In genomic region chr15:77764391-77765006, GRCm38 (mm10) we compare ENCODE assay signal across 10 mouse cellular contexts. TPM values are rescaled to one million over a fixed set of nuclear protein-coding genes. Genes with fewer than 3 reads are reported as not detected.
DNase-seq lines count a peak whose midpoint lies in the region; ATAC-seq and TF ChIP-seq lines count a peak whose summit lies in the region.
"Had no signal": no experiment of that assay in that cellular context is flagged by ENCODE, and none has a peak within 500 bp of the region (broad histone marks: within the 10 kb centered on the region; RNA-seq: fewer than 3 reads in every experiment).

No protein-coding gene starts in this region.

- no peak overlapping the region for H3K9ac ChIP-seq in midbrain, embryonic 14.5 days (replicated peaks; ENCODE audit: low read length)
- H3K9ac ChIP-seq in liver, embryonic 11.5 days (ENCODE audit: low read depth, low read length), result no peak overlapping the region
- H3K9ac ChIP-seq in forebrain, embryonic 11.5 days (ENCODE audit: low read length), result no peak overlapping the region
- H3K9ac ChIP-seq: liver, embryonic 15.5 days had no signal

- H3K9me3 ChIP-seq in midbrain, embryonic 14.5 days (ENCODE audit: control insufficient read depth, low read length), result no peaks in the 10 kb centered on the region
- H3K9me3 ChIP-seq in midbrain, embryonic 10.5 days (replicated peaks), result no peaks in the 10 kb centered on the region
- H3K9me3 ChIP-seq in liver, embryonic 11.5 days (ENCODE audit: control insufficient read depth, low read length), result no peaks in the 10 kb centered on the region
- no peaks in the 10 kb centered on the region for H3K9me3 ChIP-seq in forebrain, embryonic 11.5 days (ENCODE audit: control insufficient read depth, low read length)
- H3K9me3 ChIP-seq: liver, embryonic 15.5 days had no signal

- ATAC-seq in midbrain, embryonic 14.5 days (ENCODE audit: low FRiP score, low TSS enrichment), result no peak
- no peak for ATAC-seq in liver, embryonic 11.5 days (replicated peaks; ENCODE audit: low FRiP score)
- ATAC-seq in forebrain, embryonic 11.5 days (replicated peaks; ENCODE audit: low FRiP score), result no peak

- 88% methylated on average over 13 of the region's 13 CpGs for WGBS in midbrain, embryonic 14.5 days
- 92% methylated on average over 13 of the region's 13 CpGs for WGBS in midbrain, embryonic 10.5 days
- 73% methylated on average over 13 of the region's 13 CpGs for WGBS in small intestine, adult 2 months
- WGBS in liver, embryonic 11.5 days, result 85% methylated on average over 13 of the region's 13 CpGs
- WGBS in forebrain, embryonic 11.5 days, result 91% methylated on average over 13 of the region's 13 CpGs

- no peaks in the 10 kb centered on the region for H3K4me1 ChIP-seq in midbrain, embryonic 14.5 days (ENCODE audit: control insufficient read depth, insufficient read depth, low read length)
- no peaks in the 10 kb centered on the region for H3K4me1 ChIP-seq in midbrain, embryonic 10.5 days
- H3K4me1 ChIP-seq in small intestine, adult 2 months (ENCODE audit: control insufficient read depth, insufficient read depth, insufficient read length, low read length), result no peaks in the 10 kb centered on the region
- no peaks in the 10 kb centered on the region for H3K4me1 ChIP-seq in liver, embryonic 11.5 days (replicated peaks; ENCODE audit: control insufficient read depth, insufficient read depth, low read length)
- no peaks in the 10 kb centered on the region for H3K4me1 ChIP-seq in forebrain, embryonic 11.5 days (replicated peaks; ENCODE audit: control insufficient read depth, insufficient read depth, low read length)

- TF ChIP-seq POLR2A in small intestine, adult 2 months (IDR thresholded peaks at IDR 0.05; ENCODE audit: low read depth, low read length), result no peak

- peak; percentile 4 for DNase-seq in midbrain, embryonic 14.5 days
- DNase-seq in midbrain, embryonic 10.5 days (ENCODE audit: low spot score), result no peak
- peak; percentile 86 for DNase-seq in gastrocnemius, adult 2 months
- DNase-seq in kidney, adult 8-10 months, result peak; percentile 45 to 51
- DNase-seq in liver, embryonic 11.5 days (ENCODE audit: low spot score), result no peak
- no peak for DNase-seq in embryo, embryonic 9.5 days (ENCODE audit: extremely low spot score)
- no peak for DNase-seq in forebrain, embryonic 11.5 days (ENCODE audit: low spot score)

- no peak overlapping the region for H3K27ac ChIP-seq in midbrain, embryonic 14.5 days (replicated peaks; ENCODE audit: low read depth, low read length)
- H3K27ac ChIP-seq in midbrain, embryonic 10.5 days (replicated peaks), result no peak overlapping the region
- H3K27ac ChIP-seq in gastrocnemius, adult 2 months, result peak overlapping the region; percentile 80
- H3K27ac ChIP-seq in small intestine, adult 2 months (ENCODE audit: insufficient read depth, low read depth, low read length), result peak overlapping the region; percentile 31
- no peak overlapping the region for H3K27ac ChIP-seq in liver, embryonic 11.5 days (ENCODE audit: low read depth, low read length)
- H3K27ac ChIP-seq in forebrain, embryonic 11.5 days (ENCODE audit: low read depth, low read length), result no peak overlapping the region
- H3K27ac ChIP-seq: liver, embryonic 15.5 days had no signal

- H3K4me2 ChIP-seq in midbrain, embryonic 14.5 days (ENCODE audit: low read length), result no peak overlapping the region
- H3K4me2 ChIP-seq in liver, embryonic 11.5 days, result no peak overlapping the region
- H3K4me2 ChIP-seq in forebrain, embryonic 11.5 days (ENCODE audit: low read depth, low read length, severe bottlenecking), result no peak overlapping the region
- H3K4me2 ChIP-seq: liver, embryonic 15.5 days had no signal

- no peak overlapping the region for H3K4me3 ChIP-seq in midbrain, embryonic 14.5 days (replicated peaks; ENCODE audit: low read depth, low read length)
- no peak overlapping the region for H3K4me3 ChIP-seq in midbrain, embryonic 10.5 days
- H3K4me3 ChIP-seq in gastrocnemius, adult 2 months, result peak overlapping the region; percentile 37
- H3K4me3 ChIP-seq in small intestine, adult 2 months (ENCODE audit: low read depth, low read length), result no peak overlapping the region
- no peak overlapping the region for H3K4me3 ChIP-seq in liver, embryonic 11.5 days (ENCODE audit: low read depth, low read length)
- no peak overlapping the region for H3K4me3 ChIP-seq in forebrain, embryonic 11.5 days (ENCODE audit: low read depth, low read length)
- H3K4me3 ChIP-seq: erythroblast, embryonic 14.5 days; liver, embryonic 15.5 days had no signal

- intact Hi-C loops in gastrocnemius, adult 2 months (cut with DNase I), result no loop called here

- H3K36me3 ChIP-seq in midbrain, embryonic 14.5 days (ENCODE audit: control insufficient read depth, insufficient read depth, low read length), result peaks cover 87% of the 10 kb centered on the region
- H3K36me3 ChIP-seq in midbrain, embryonic 10.5 days, result peaks cover 95% of the 10 kb centered on the region
- peaks cover 96% of the 10 kb centered on the region for H3K36me3 ChIP-seq in small intestine, adult 2 months (ENCODE audit: control insufficient read depth, insufficient read depth, low read length)
- H3K36me3 ChIP-seq in liver, embryonic 11.5 days (ENCODE audit: control insufficient read depth, insufficient read depth, low read length), result peaks cover 84% of the 10 kb centered on the region
- H3K36me3 ChIP-seq in forebrain, embryonic 11.5 days (ENCODE audit: control insufficient read depth, insufficient read depth, low read length), result no peaks in the 10 kb centered on the region; the same call in 1 of the 2 replicates

- TF ChIP-seq CTCF in gastrocnemius, adult 2 months (IDR thresholded peaks at IDR 0.05), result no peak
- no peak for TF ChIP-seq CTCF in small intestine, adult 2 months (IDR thresholded peaks at IDR 0.05; ENCODE audit: extremely low read depth, insufficient read length, insufficient replicate concordance, low read depth, low read length)

- H3K27me3 ChIP-seq in midbrain, embryonic 14.5 days (ENCODE audit: control insufficient read depth, insufficient read depth, low read length), result no peaks in the 10 kb centered on the region
- H3K27me3 ChIP-seq in midbrain, embryonic 10.5 days (ENCODE audit: low read depth, poor library complexity, severe bottlenecking), result no peaks in the 10 kb centered on the region
- no peaks in the 10 kb centered on the region for H3K27me3 ChIP-seq in small intestine, adult 2 months (ENCODE audit: control insufficient read depth, insufficient read depth, low read length)
- no peaks in the 10 kb centered on the region for H3K27me3 ChIP-seq in liver, embryonic 11.5 days (replicated peaks; ENCODE audit: control insufficient read depth, insufficient read depth, low read length)
- H3K27me3 ChIP-seq in forebrain, embryonic 11.5 days (ENCODE audit: control insufficient read depth, insufficient read depth, low read length), result no peaks in the 10 kb centered on the region
- H3K27me3 ChIP-seq: liver, embryonic 15.5 days had no signal

RNA-seq across cellular contexts. Expression of gene Apol8, which starts 7.7 kb away (rescaled TPM):
- polyA plus RNA-seq in midbrain, embryonic 14.5 days (2014; fragmentation: Nextera tagmentation; extraction: Ambion mirVana), result 0.11 TPM in 2 replicates
- polyA plus RNA-seq in midbrain, embryonic 10.5 days (2016; fragmentation: Nextera tagmentation; extraction: Ambion mirVana), result 0.07 and 0.12 TPM in 2 replicates
- total RNA-seq in gastrocnemius, adult 2 months (2021), result under 1 TPM; 0.08 to 0.31 TPM
- polyA plus RNA-seq in small intestine, adult 2 months (2012; rRNA removed), result 0.10 and 0.11 TPM in 2 replicates
- polyA plus RNA-seq in liver, embryonic 11.5 days (2014; fragmentation: Nextera tagmentation; extraction: Ambion mirVana), result 2.9 and 3.2 TPM in 2 replicates
- polyA plus RNA-seq in forebrain, embryonic 11.5 days (2014; fragmentation: Nextera tagmentation; extraction: Ambion mirVana), result 0.16 and 0.21 TPM in 2 replicates

RNA-seq across cellular contexts. Expression of gene Apol9b, which starts 35.7 kb away (rescaled TPM):
- not detected in 2 replicates for polyA plus RNA-seq in midbrain, embryonic 14.5 days (2014; fragmentation: Nextera tagmentation; extraction: Ambion mirVana)
- not detected in 2 replicates for polyA plus RNA-seq in midbrain, embryonic 10.5 days (2016; fragmentation: Nextera tagmentation; extraction: Ambion mirVana)
- total RNA-seq in gastrocnemius, adult 2 months (2021), result not detected
- 5.7 and 102 TPM in 2 replicates for polyA plus RNA-seq in small intestine, adult 2 months (2012; rRNA removed)
- not detected in 2 replicates for polyA plus RNA-seq in liver, embryonic 11.5 days (2014; fragmentation: Nextera tagmentation; extraction: Ambion mirVana)
- polyA plus RNA-seq in forebrain, embryonic 11.5 days (2014; fragmentation: Nextera tagmentation; extraction: Ambion mirVana), result not detected in 2 replicates
- polyA plus RNA-seq: erythroblast, embryonic 14.5 days had no signal

Comparison
In these comparisons a context has a peak if more than half of its experiments do, and no peak if none do; other contexts are left out.
1. DNase-seq: peak in midbrain, embryonic 14.5 days (single experiment), gastrocnemius, adult 2 months (single experiment) and kidney, adult 8-10 months (2 of 2); none in midbrain, embryonic 10.5 days (single experiment), liver, embryonic 11.5 days (single experiment), embryo, embryonic 9.5 days (single experiment) and forebrain, embryonic 11.5 days (single experiment).
2. H3K27ac ChIP-seq: peak in gastrocnemius, adult 2 months (single experiment) and small intestine, adult 2 months (single experiment); none in midbrain, embryonic 14.5 days (single experiment), midbrain, embryonic 10.5 days (single experiment), liver, embryonic 11.5 days (single experiment) and forebrain, embryonic 11.5 days (single experiment).